Mouse (Mus musculus): ENCODE results near the gene Gmeb1. TPM values are rescaled to one million over a fixed set of nuclear protein-coding genes. Genes with fewer than 3 reads are reported as not detected.

Gmeb1 gene
- polyA plus RNA-seq, 1 experiment from 2014 or later: 26.8 TPM

DNA sequence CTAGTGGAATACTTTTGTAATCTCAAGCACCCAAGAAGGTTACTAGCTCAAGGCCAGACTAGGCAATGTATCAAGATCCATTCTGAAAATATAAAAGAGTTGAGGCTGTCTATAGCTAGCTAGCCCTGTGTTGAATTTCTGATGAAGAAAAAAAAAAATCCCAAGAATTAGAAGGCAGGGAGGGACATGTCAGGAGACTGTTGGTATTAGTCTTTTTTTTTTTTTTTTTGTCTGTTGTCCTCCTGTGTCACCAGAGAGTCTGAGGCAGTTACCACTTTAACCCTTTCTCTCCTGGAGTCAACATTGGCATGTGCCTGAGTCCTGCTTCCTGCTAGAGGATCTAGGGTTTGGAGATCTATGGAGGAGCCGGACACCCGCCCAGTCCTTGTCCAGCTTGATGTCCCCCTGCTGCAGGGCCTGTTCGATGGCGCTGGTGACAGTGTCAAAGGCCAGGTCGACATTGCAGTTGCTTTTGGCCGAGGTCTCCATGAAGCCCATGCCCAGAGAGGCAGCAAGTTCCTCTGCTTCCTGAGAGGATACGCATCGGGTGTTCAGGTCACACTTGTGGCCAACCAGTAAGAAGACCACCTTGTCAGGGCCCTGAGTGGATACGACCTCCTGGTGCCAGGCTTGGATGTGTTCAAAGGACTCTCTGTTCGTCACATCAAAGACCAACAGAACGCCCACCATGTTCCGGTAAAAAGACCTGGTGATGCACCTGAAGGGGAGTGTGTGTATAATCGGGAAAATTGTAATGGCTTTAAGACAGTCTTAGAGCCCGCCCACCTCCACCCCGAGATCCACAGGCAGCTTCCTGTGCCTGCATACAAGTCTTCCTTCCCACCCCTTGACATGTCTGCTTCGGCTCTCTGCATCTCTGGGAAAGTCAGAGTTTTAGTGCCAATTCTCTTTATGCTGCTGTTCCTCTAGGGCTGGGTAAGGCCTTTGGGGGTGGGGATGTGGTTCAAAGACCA lies 40.9 kb upstream of the Gmeb1 start:
- H3K4me3 ChIP-seq (ENCODE audit: low read length): peak overlapping the region; percentile 65
- no peaks in the 10 kb centered on the region for H3K9me3 ChIP-seq (replicated peaks; ENCODE audit: control insufficient read depth, low read length)
- peak overlapping the region; percentile 80 for H3K9ac ChIP-seq (ENCODE audit: low read length)
- 59% methylated on average over 16 of the region's 16 CpGs for WGBS
- H3K27me3 ChIP-seq (ENCODE audit: control insufficient read depth, insufficient read depth, low read length): no peaks in the 10 kb centered on the region
- peak overlapping the region; percentile 80 for H3K4me2 ChIP-seq (ENCODE audit: low read depth, low read length)
- ATAC-seq (replicated peaks; ENCODE audit: extremely low read depth, insufficient read depth, low FRiP score): no peak
- peaks cover 12% of the 10 kb centered on the region for H3K4me1 ChIP-seq (ENCODE audit: control insufficient read depth, insufficient read depth, low read length)
- H3K36me3 ChIP-seq (ENCODE audit: control insufficient read depth, insufficient read depth): no peaks in the 10 kb centered on the region
- peak overlapping the region; percentile 61 for H3K27ac ChIP-seq (ENCODE audit: low read length)

DNA sequence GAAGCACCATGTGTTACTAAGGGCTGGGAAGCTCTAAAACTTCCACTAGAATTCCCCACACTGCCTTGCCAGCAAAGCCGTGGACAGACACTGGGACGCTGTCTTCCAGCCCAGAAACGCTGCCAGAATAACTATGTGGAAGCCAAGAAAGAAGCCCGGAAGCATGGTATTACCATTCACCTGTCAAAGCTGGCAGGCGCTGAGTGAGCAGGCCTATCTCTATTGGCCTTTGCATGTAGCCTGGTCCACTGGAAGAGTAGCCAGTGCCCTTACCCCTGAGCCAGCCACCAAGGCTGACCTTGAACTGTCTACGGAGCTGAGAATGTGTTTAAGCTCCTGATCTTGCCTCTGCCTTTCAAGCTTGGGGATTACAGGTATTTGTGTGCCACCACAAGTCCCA lies 40.1 kb upstream of the Gmeb1 start:
- Histone ChIP-seq H3K9ac (ENCODE audit: low read length) (no peak overlapping the region), H3K36me3 (ENCODE audit: control insufficient read depth, insufficient read depth) (no peaks in the 10 kb centered on the region), H3K9me3 (replicated peaks; ENCODE audit: control insufficient read depth, low read length) (no peaks in the 10 kb centered on the region), H3K4me3 (ENCODE audit: low read length) (no peak overlapping the region), H3K4me2 (ENCODE audit: low read depth, low read length) (no peak overlapping the region), H3K4me1 (ENCODE audit: control insufficient read depth, insufficient read depth, low read length) (peaks cover 12% of the 10 kb centered on the region), H3K27me3 (ENCODE audit: control insufficient read depth, insufficient read depth, low read length) (no peaks in the 10 kb centered on the region), H3K27ac (ENCODE audit: low read length) (peak overlapping the region; percentile 45)
- 53% methylated on average over 6 of the region's 6 CpGs for WGBS
- no peak for ATAC-seq (replicated peaks; ENCODE audit: extremely low read depth, insufficient read depth, low FRiP score)

DNA sequence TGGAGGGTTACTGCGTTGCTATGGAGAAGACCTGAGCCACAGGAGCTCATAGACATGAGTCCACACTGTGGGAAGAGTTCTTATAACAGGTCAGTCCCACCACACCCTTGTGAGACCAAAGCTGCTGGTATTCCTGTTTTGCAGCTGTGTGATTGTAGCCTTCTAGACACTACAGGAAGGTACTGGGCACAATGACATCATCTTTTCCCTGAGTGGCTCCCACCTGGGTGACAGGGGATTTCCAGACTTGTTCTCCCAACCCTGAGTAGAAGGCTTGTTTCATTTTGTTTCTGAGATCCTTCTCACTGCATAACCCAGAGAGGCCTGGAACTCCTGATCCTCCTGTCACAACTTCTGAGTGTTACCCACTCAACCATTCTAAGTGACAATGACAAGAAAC lies 38.4 kb upstream of the Gmeb1 start:
- 81% methylated on average over 1 of the region's 1 CpGs for WGBS
- Histone ChIP-seq H3K27me3 (ENCODE audit: control insufficient read depth, insufficient read depth, low read length) (no peaks in the 10 kb centered on the region), H3K4me1 (ENCODE audit: control insufficient read depth, insufficient read depth, low read length) (peaks cover 12% of the 10 kb centered on the region), H3K9ac (ENCODE audit: low read length) (no peak overlapping the region), H3K4me3 (ENCODE audit: low read length) (no peak overlapping the region), H3K27ac (ENCODE audit: low read length) (no peak overlapping the region), H3K36me3 (ENCODE audit: control insufficient read depth, insufficient read depth) (no peaks in the 10 kb centered on the region), H3K4me2 (ENCODE audit: low read depth, low read length) (no peak overlapping the region), H3K9me3 (replicated peaks; ENCODE audit: control insufficient read depth, low read length) (no peaks in the 10 kb centered on the region)
- no peak for ATAC-seq (replicated peaks; ENCODE audit: extremely low read depth, insufficient read depth, low FRiP score)

DNA sequence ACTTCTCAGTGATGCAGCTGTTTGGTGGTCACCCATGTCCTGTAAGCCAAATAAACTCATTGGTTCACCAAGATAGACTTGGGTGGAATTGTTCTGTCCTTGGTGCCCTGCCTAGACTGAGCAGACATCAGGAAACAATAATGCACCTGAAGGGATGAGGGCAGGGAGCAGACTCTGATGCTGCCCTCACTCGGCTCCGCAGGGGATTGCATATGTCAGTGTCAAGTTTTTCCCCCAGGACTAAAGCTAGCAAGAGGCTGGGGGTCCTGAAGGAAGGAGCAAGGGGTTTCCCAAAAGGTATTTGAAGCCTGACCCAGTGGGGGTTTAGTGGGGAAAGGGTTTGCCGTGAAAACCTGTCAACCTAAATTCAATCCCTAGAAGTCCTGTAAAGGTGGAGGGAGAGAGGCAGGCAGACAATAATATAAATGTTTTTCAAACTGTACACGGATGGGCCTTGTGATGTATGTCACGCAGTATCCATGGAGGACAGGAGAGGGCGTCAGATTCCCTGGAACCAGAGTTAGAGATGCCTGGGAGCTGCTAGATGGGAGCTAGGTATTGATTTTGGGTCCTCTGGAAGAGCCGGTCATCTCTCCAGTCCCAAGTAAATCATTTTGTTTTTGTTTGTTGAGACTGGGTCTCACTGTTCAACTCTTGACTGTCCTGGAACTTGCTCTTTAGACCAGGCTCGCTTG lies 34.4 kb upstream of the Gmeb1 start:
- no peaks in the 10 kb centered on the region for H3K4me1 ChIP-seq (ENCODE audit: control insufficient read depth, insufficient read depth, low read length)
- no peak overlapping the region for H3K27ac ChIP-seq (ENCODE audit: low read length)
- H3K4me2 ChIP-seq (ENCODE audit: low read depth, low read length): no peak overlapping the region
- no peak overlapping the region for H3K4me3 ChIP-seq (ENCODE audit: low read length)
- ATAC-seq (replicated peaks; ENCODE audit: extremely low read depth, insufficient read depth, low FRiP score): no peak
- H3K9me3 ChIP-seq (replicated peaks; ENCODE audit: control insufficient read depth, low read length): peaks cover 5% of the 10 kb centered on the region
- H3K27me3 ChIP-seq (ENCODE audit: control insufficient read depth, insufficient read depth, low read length): no peaks in the 10 kb centered on the region
- H3K9ac ChIP-seq (ENCODE audit: low read length): no peak overlapping the region
- H3K36me3 ChIP-seq (ENCODE audit: control insufficient read depth, insufficient read depth): peaks cover 12% of the 10 kb centered on the region
- 46% methylated on average over 8 of the region's 8 CpGs for WGBS

DNA sequence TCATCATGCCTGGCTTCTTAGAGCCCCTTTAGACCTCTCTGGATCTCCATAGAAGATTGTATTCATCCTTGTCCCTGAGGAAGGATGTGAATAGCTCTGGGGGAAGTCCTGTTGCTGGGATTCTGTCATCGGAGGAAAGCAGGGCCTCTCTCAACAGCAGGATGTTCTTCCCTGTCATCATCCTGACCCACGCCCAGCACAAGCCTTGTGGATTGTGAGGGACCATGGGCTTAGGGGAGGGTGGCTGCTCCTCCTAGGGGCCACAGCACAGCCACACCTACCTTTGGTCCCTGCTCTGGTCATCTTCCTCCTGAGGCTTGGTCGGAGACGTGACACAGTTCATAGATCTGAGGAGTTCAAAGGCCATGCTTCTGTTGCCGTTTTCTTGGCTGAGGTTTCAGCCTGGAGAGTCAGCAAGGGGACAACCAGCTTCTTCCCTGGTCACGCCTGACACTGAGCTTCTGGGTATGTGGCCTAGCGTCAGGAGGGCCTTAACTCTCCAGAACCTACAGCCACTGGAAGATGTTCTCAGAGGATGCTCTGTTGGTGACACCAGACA lies 32.4 kb upstream of the Gmeb1 start:
- Histone ChIP-seq H3K4me3 (ENCODE audit: low read length) (no peak overlapping the region), H3K4me1 (ENCODE audit: control insufficient read depth, insufficient read depth, low read length) (no peaks in the 10 kb centered on the region), H3K9ac (ENCODE audit: low read length) (no peak overlapping the region), H3K27ac (ENCODE audit: low read length) (no peak overlapping the region), H3K4me2 (ENCODE audit: low read depth, low read length) (no peak overlapping the region), H3K36me3 (ENCODE audit: control insufficient read depth, insufficient read depth) (peaks cover 19% of the 10 kb centered on the region), H3K27me3 (ENCODE audit: control insufficient read depth, insufficient read depth, low read length) (no peaks in the 10 kb centered on the region), H3K9me3 (replicated peaks; ENCODE audit: control insufficient read depth, low read length) (peaks cover 5% of the 10 kb centered on the region)
- 0 out of 2 replicates have a peak, but pooled peaks have one; percentile 14 for ATAC-seq (replicated peaks; ENCODE audit: extremely low read depth, insufficient read depth, low FRiP score)
- WGBS: 72% methylated on average over 7 of the region's 7 CpGs

DNA sequence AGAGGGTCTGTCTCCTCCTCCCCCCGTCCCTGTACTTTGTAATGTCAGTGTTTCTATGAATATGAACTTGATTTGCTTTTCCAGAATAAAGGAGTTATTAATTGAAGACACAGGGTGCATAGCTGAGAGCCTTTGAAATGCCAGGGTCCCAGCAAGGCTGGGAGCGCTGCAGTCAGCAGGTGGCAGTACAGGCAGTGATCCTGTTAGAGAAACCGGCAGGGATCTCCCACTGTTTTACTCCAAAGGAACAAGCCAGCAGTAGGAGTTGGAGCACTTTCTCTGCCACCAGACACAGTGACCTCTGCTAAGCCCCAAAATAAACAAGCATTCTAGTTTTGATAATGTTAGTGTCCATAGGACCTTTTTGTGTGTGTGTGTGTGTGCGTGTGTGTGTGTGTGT lies 31.6 kb upstream of the Gmeb1 start:
- 40% methylated on average over 4 of the region's 4 CpGs for WGBS
- Histone ChIP-seq H3K9ac (ENCODE audit: low read length) (no peak overlapping the region), H3K4me1 (ENCODE audit: control insufficient read depth, insufficient read depth, low read length) (no peaks in the 10 kb centered on the region), H3K9me3 (replicated peaks; ENCODE audit: control insufficient read depth, low read length) (peaks cover 5% of the 10 kb centered on the region), H3K27ac (ENCODE audit: low read length) (no peak overlapping the region), H3K36me3 (ENCODE audit: control insufficient read depth, insufficient read depth) (peaks cover 19% of the 10 kb centered on the region), H3K4me2 (ENCODE audit: low read depth, low read length) (no peak overlapping the region), H3K27me3 (ENCODE audit: control insufficient read depth, insufficient read depth, low read length) (no peaks in the 10 kb centered on the region), H3K4me3 (ENCODE audit: low read length) (no peak overlapping the region)
- ATAC-seq (replicated peaks; ENCODE audit: extremely low read depth, insufficient read depth, low FRiP score): no peak

DNA sequence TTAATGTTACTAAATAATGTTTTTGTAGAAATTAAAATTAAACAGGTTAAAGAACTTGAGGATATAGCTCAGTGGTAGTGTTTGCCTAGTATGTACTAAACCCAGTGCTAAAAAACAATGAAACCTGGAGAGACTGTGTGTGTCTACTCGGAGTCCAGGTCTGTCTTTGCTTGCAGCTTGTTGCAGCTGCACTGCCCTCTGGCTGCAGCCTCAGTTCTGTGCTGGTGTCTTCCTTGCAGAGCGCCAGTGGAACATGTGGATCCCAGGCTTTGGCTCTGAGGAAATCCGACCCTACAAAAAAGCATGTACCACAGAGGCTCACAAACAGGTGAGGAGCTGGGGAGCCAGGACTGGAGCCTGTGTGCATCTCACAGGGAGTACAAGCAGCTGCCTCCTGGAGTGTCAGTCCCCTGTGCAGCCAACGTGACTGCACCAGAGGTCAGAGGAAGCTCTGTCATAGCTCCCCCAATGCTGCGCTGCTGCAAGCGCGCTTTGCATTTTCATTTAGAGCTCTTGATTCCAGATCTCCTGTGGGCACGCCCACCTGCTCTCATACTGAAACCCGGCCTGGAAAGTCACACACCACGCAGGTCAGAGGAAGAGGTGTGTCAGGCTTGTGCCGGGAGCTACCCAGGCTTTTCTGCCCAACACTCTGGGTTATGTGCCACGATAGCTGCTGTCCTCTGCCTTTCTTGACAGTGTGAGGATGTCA lies 30.4 kb upstream of the Gmeb1 start:
- WGBS: 83% methylated on average over 12 of the region's 12 CpGs
- no peak overlapping the region for H3K27ac ChIP-seq (ENCODE audit: low read length)
- H3K4me1 ChIP-seq (ENCODE audit: control insufficient read depth, insufficient read depth, low read length): no peaks in the 10 kb centered on the region
- no peak overlapping the region for H3K9ac ChIP-seq (ENCODE audit: low read length)
- H3K9me3 ChIP-seq (replicated peaks; ENCODE audit: control insufficient read depth, low read length): peaks cover 5% of the 10 kb centered on the region
- H3K36me3 ChIP-seq (ENCODE audit: control insufficient read depth, insufficient read depth): peaks cover 28% of the 10 kb centered on the region
- H3K4me2 ChIP-seq (ENCODE audit: low read depth, low read length): no peak overlapping the region
- no peak overlapping the region for H3K4me3 ChIP-seq (ENCODE audit: low read length)
- no peaks in the 10 kb centered on the region for H3K27me3 ChIP-seq (ENCODE audit: control insufficient read depth, insufficient read depth, low read length)
- ATAC-seq (replicated peaks; ENCODE audit: extremely low read depth, insufficient read depth, low FRiP score): no peak

DNA sequence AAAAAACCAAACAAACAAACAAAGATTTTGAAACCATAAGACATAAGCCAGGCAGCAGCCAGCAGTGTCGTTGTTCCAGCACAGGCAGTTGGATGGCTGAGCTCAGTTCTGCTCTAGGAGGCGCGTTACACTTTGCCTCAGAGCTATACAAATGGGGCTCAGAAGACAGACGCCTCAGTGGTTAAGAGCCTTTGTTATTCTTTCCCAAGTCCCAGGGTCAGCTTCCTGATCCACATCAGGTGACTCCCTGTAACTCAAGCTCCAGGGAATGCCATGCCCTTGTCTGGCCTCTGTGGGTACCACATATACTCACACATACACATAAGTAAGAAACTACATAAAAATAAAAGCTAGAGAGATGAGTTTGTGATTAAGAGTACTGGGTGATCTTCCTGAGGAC lies 29.7 kb upstream of the Gmeb1 start:
- H3K9ac ChIP-seq (ENCODE audit: low read length): no peak overlapping the region
- no peaks in the 10 kb centered on the region for H3K27me3 ChIP-seq (ENCODE audit: control insufficient read depth, insufficient read depth, low read length)
- H3K4me3 ChIP-seq (ENCODE audit: low read length): no peak overlapping the region
- H3K4me1 ChIP-seq (ENCODE audit: control insufficient read depth, insufficient read depth, low read length): no peaks in the 10 kb centered on the region
- no peak for ATAC-seq (replicated peaks; ENCODE audit: extremely low read depth, insufficient read depth, low FRiP score)
- H3K27ac ChIP-seq (ENCODE audit: low read length): no peak overlapping the region
- H3K9me3 ChIP-seq (replicated peaks; ENCODE audit: control insufficient read depth, low read length): peaks cover 5% of the 10 kb centered on the region
- H3K36me3 ChIP-seq (ENCODE audit: control insufficient read depth, insufficient read depth): peaks cover 30% of the 10 kb centered on the region
- H3K4me2 ChIP-seq (ENCODE audit: low read depth, low read length): no peak overlapping the region
- 94% methylated on average over 4 of the region's 4 CpGs for WGBS
